Mouse (Mus musculus) frontal cortex, postnatal 36 days (tissue): ENCODE measurements around the gene Syne3.

Source experiments
- DNase-seq, 2 experiments: peaks; one replicate each; pipeline ENCODE4 v3.0.0; 2022; ENCODE audit warnings: low spot score in 2 of 2

Syne3 gene

GRCm38 (mm10) chr12:105009370-105010212, at the start of gene Syne3:
TSS of gene Syne3 (minus strand) at chr12:105009809.
- DNase-seq = peak; percentile 66 to 74

GRCm38 (mm10) chr12:105055308-105055707, 45.7 kb upstream of the Syne3 start:
- DNase-seq = no peak

- DNase-seq = no peak
Measured at GRCm38 (mm10) chr12:105054041-105054440, 44.4 kb upstream of the Syne3 start.

GRCm38 (mm10) chr12:105050898-105051297, 41.3 kb upstream of the Syne3 start:
- peak; percentile 57 to 74 for DNase-seq

DNA sequence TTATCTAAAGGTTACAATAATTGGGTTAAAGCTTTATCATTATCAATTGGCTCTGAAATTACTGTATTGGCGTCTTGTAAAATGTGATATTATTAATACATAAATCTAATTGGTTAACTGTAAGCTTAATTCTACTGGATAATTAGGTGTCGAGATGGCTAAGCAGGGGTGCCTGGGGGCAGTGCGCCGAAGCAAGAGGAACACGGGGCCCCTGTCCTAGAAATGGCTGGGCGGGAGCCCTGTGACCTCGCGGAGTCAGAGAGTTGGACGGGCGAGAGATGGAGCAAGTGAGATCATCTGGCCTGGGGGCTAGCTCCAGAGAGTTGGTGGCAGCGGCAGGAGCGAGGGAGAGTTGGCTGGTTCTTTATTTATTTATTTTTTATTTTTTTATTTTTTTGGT, 40.2 kb upstream of the Syne3 start:
- no peak for DNase-seq

DNA sequence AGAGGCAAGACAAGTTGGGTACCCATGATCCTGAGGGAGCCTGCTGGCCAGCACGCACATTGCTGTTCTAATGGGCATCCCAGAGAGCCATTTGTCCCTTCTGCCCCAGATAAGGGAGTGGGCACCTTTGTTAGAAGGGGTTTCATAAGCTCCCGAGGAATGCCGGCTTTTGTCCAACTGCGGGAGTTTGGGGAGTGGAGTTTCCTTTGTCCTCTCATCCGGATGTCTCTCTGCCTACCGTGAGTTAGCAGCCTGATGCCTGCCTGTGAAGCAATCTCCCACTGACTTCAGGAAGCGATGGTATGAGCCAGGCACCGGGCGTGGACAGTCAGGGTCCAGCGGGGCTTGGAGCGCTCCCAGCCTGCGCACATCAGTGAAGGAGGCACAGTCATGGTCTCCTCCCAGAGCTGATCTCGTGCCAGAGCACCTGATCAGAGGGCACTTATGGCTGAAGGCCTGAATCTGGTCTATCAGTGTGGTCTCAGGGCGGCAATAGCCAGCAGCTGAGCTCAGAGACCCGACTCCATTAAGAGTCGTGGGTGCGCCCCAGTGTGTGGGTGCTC, 38.8 kb upstream of the Syne3 start:
- no peak for DNase-seq

- no peak for DNase-seq
Measured at GRCm38 (mm10) chr12:105044775-105045174, 35.2 kb upstream of the Syne3 start.

- no peak for DNase-seq
Measured at GRCm38 (mm10) chr12:105043081-105043480, 33.5 kb upstream of the Syne3 start.

GRCm38 (mm10) chr12:105040950-105041349, 31.3 kb upstream of the Syne3 start:
- DNase-seq = no peak

- no peak for DNase-seq
Measured at GRCm38 (mm10) chr12:105039578-105040289, 30.1 kb upstream of the Syne3 start.

GRCm38 (mm10) chr12:105038918-105039317, 29.3 kb upstream of the Syne3 start:
- DNase-seq = no peak

GRCm38 (mm10) chr12:105038211-105038610, 28.6 kb upstream of the Syne3 start:
- DNase-seq = no peak

DNA sequence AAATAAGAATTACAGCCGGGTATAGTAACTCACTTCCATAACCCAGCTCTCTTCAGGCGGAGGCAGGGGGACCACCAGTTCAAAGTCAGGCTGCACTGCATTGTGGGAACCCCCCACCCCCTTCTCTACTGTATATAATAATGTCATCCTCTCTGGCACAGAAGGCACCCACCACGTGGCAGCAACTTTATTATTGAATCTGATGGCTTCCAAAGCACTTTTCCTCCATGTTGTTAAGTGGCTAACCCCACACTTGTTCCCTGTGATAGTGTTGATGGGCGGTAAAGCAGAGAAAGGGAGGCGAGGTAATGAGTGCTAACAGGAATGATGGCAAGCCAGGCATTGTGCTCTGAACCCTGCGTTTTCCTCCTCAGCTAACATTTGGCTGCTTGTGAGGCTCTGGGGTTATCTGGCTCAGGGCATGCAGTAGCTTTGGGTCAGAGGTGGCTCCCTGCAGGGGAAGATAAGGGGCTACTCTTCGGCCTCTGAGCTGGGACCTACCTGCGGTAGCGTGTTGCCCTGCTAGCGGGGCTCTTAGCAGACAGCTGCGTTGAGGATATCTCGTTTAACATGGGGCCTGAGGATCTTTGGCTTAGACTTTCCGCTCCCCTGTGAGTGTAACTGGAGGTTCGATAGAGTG, 24.6 kb upstream of the Syne3 start:
- DNase-seq = no peak

GRCm38 (mm10) chr12:105032832-105033775, 23.5 kb upstream of the Syne3 start:
- no peak for DNase-seq

DNA sequence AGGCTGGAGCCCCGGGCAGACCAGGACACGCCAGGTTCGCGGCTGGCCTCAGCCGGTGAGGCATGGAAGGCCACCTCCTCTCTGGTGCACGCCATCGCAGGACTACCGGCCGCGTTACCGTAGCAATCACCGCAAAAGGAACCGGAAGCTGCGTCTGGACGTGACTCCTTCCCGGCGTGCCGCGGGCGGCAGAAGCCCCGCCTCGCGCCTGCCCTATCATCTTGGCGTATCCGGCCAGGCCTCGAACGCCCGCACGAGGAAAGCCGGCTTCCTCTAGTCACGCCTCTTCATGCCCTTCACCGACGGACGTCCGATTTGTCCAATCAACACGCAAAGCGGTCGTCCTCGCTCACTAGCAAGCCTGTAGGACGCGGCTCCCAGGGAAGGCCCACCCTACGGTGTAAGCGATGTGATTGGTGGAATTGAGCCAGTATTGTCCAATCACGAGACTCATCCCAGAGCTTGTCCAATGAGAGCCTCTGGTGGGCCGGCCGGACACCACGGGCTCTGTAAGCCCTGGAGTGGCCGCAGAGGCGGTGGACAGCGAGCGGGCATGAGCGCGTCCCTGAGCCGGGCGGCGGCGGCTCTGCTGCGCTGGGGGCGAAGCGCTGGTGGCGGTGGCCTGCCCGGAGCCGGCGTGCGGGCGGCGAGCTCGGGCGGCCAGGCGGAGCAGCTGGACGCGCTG, 22.7 kb upstream of the Syne3 start, which contains the start of gene Glrx5:
Glrx5 (plus strand) TSS at position 542 of the 685 bp plus-strand sequence.
- DNase-seq = peak; percentile 99 to 100

- DNase-seq = no peak
Measured at GRCm38 (mm10) chr12:105031081-105032058, 21.8 kb upstream of the Syne3 start.

DNA sequence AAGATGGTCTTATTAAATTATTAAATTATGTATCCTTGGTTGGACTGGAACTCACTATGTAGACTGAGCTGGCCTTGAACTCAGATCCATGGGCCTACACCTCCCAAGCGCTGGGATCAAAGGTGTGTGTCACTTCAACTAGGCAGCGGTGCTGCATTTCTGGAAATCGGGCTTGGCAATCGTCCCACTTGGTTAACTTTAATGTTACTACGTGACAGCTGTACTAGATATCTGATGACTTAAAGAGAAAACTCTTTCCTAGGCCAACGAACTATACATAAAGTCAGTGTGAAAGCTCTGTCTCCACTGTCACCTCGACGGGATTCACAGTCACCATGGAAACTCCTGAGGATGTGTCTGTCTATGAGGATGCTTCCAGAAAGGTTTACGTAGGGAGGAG, 20.3 kb upstream of the Syne3 start:
- no peak for DNase-seq

- peak; percentile 69 to 71 for DNase-seq
Measured at GRCm38 (mm10) chr12:105027323-105027991, 17.8 kb upstream of the Syne3 start.
